Mouse (Mus musculus) MEL (cell line): ENCODE data around the gene P3h2. TPM values are rescaled to one million over a fixed set of nuclear protein-coding genes. Genes with fewer than 3 reads are reported as not detected.

Experiments
- DNase-seq: peaks from one replicate; pipeline ENCODE4 v3.0.0; 2011; ENCODE audit warnings: low read depth, low spot score
- H3K27ac ChIP-seq: 2 replicates; pipeline ENCODE4 v1.5.1; 2012; ENCODE audit warnings: low read depth, mild to moderate bottlenecking, control low read depth, low read length, moderate library complexity; ENCODE audit not compliant: control insufficient read depth
- H3K27me3 ChIP-seq, 2 experiments: fragments of 150-350 bp in 1 of 2; sonication (generic) in 1 of 2; 2 replicates each; pipeline ENCODE4 v1.6.1; 2012; ENCODE audit warnings: low read length in 2 of 2, mild to moderate bottlenecking in 2 of 2, improper control_type of control experiment in 1 of 2, moderate library complexity in 1 of 2; ENCODE audit not compliant: insufficient read depth in 2 of 2, control insufficient read depth in 1 of 2
- H3K36me3 ChIP-seq, 2 experiments: 2 replicates each; pipeline ENCODE4 v1.6.1; 2012 to 2014; ENCODE audit warnings: low read length in 2 of 2, improper control_type of control experiment in 1 of 2, inconsistent platforms in 1 of 2, mild to moderate bottlenecking in 1 of 2; ENCODE audit not compliant: insufficient read depth in 2 of 2, control insufficient read depth in 1 of 2
- H3K4me1 ChIP-seq, 2 experiments: fragments of 150-350 bp in 1 of 2; sonication (generic) in 1 of 2; 2 replicates each; pipeline ENCODE4 v1.6.1; 2012; ENCODE audit warnings: low read length in 2 of 2, improper control_type of control experiment in 1 of 2, mild to moderate bottlenecking in 1 of 2; ENCODE audit not compliant: insufficient read depth in 2 of 2, control insufficient read depth in 1 of 2
- H3K4me3 ChIP-seq, 2 experiments: fragments of 150-350 bp in 1 of 2; sonication (generic) in 1 of 2; 2 replicates each; pipeline ENCODE4 v1.5.1; 2012; ENCODE audit warnings: low read depth in 2 of 2, low read length in 2 of 2, mild to moderate bottlenecking in 2 of 2, moderate library complexity in 2 of 2, control low read depth in 1 of 2, improper control_type of control experiment in 1 of 2; ENCODE audit not compliant: control insufficient read depth in 1 of 2, insufficient read depth in 1 of 2
- H3K79me2 ChIP-seq: 2 replicates; pipeline ENCODE4 v1.6.1; 2012; ENCODE audit warnings: mild to moderate bottlenecking, low read length, moderate library complexity; ENCODE audit not compliant: control insufficient read depth, poor library complexity, insufficient read depth
- H3K9ac ChIP-seq: 2 replicates; pipeline ENCODE4 v1.6.1; 2012; ENCODE audit warnings: low read depth, mild to moderate bottlenecking, control low read depth, low read length, moderate library complexity; ENCODE audit not compliant: control insufficient read depth, poor library complexity, severe bottlenecking
- H3K9me3 ChIP-seq: fragments of 150-350 bp; sonication (generic); replicated peaks from 2 replicates; pipeline ENCODE4 v1.6.1; 2012; ENCODE audit warnings: mild to moderate bottlenecking, low read length, improper control_type of control experiment, moderate library complexity; ENCODE audit not compliant: insufficient read depth
- CHD2 ChIP-seq: IDR thresholded peaks from 2 replicates; pipeline ENCODE4 v1.6.1; 2011; ENCODE audit warnings: low read length, improper control_type of control experiment
- CTCF ChIP-seq, 3 experiments: IDR thresholded peaks in 2 of 3; conservative IDR thresholded peaks in 1 of 3; 2 replicates each; pipeline ENCODE4 v1.5.1; 2011 to 2012; ENCODE audit warnings: low read length in 3 of 3, low read depth in 2 of 3, mild to moderate bottlenecking in 2 of 3, improper control_type of control experiment in 1 of 3, inconsistent platforms in 1 of 3, mixed read lengths in 1 of 3, moderate library complexity in 1 of 3; ENCODE audit not compliant: control insufficient read depth in 1 of 3, insufficient read depth in 1 of 3, poor library complexity in 1 of 3, severe bottlenecking in 1 of 3
- E2F4 ChIP-seq: IDR thresholded peaks from 2 replicates; pipeline ENCODE4 v1.6.1; 2011; ENCODE audit warnings: low read depth, low read length, improper control_type of control experiment, borderline replicate concordance
- EP300 ChIP-seq, 2 experiments: IDR thresholded peaks; 2 replicates each; pipeline ENCODE4 v1.6.1; 2011; ENCODE audit warnings: improper control_type of control experiment in 2 of 2, low read length in 2 of 2, low read depth in 1 of 2, mild to moderate bottlenecking in 1 of 2
- ETS1 ChIP-seq: IDR thresholded peaks from 2 replicates; pipeline ENCODE4 v1.6.1; 2012; ENCODE audit warnings: low read depth, mild to moderate bottlenecking, inconsistent platforms, low read length, improper control_type of control experiment, moderate library complexity
- GATA1 ChIP-seq: IDR thresholded peaks from 2 replicates; pipeline ENCODE4 v1.6.1; 2011; ENCODE audit warnings: low read depth, low read length, improper control_type of control experiment
- HCFC1 ChIP-seq: IDR thresholded peaks from 2 replicates; pipeline ENCODE4 v1.6.1; 2012; ENCODE audit warnings: low read depth, mild to moderate bottlenecking, inconsistent platforms, low read length, improper control_type of control experiment, moderate library complexity
- JUND ChIP-seq: IDR thresholded peaks from 2 replicates; pipeline ENCODE4 v1.6.1; 2011; ENCODE audit warnings: low read depth, mild to moderate bottlenecking, improper control_type of control experiment, low read length
- KAT2A ChIP-seq: conservative IDR thresholded peaks from 2 replicates; pipeline ENCODE4 v1.6.1; 2012; ENCODE audit warnings: low read depth, low read length, improper control_type of control experiment, inconsistent platforms
- MAFK ChIP-seq: IDR thresholded peaks from 2 replicates; pipeline ENCODE4 v1.6.1; 2011; ENCODE audit warnings: low read depth, mild to moderate bottlenecking, low read length, improper control_type of control experiment, borderline replicate concordance
- MXI1 ChIP-seq: IDR thresholded peaks from 2 replicates; pipeline ENCODE4 v1.6.1; 2011; ENCODE audit warnings: mild to moderate bottlenecking, low read depth, low read length, improper control_type of control experiment
- MYC ChIP-seq: IDR thresholded peaks from 2 replicates; pipeline ENCODE4 v1.6.1; 2011; ENCODE audit warnings: low read depth, mild to moderate bottlenecking, low read length, improper control_type of control experiment, moderate library complexity
- NRF1 ChIP-seq: IDR thresholded peaks from 2 replicates; pipeline ENCODE4 v1.6.1; 2014; ENCODE audit warnings: low read depth, mild to moderate bottlenecking, inconsistent platforms, low read length, improper control_type of control experiment, moderate library complexity; ENCODE audit not compliant: poor library complexity, insufficient read depth, severe bottlenecking
- POLR2AphosphoS2 ChIP-seq: IDR thresholded peaks from 2 replicates; pipeline ENCODE4 v1.6.1; 2011; ENCODE audit warnings: low read length, improper control_type of control experiment
- RAD21 ChIP-seq: IDR thresholded peaks from 2 replicates; pipeline ENCODE4 v1.6.1; 2011; ENCODE audit warnings: mild to moderate bottlenecking, low read depth, low read length, improper control_type of control experiment
- RCOR1 ChIP-seq: IDR thresholded peaks from 2 replicates; pipeline ENCODE4 v1.6.1; 2012; ENCODE audit warnings: low read depth, mild to moderate bottlenecking, inconsistent platforms, low read length, improper control_type of control experiment
- SMC3 ChIP-seq: IDR thresholded peaks from 2 replicates; pipeline ENCODE4 v1.6.1; 2011; ENCODE audit warnings: low read depth, low read length, improper control_type of control experiment
- TBP ChIP-seq: IDR thresholded peaks from 2 replicates; pipeline ENCODE4 v1.8.0; 2011; ENCODE audit warnings: low read depth, low read length, improper control_type of control experiment
- UBTF ChIP-seq: IDR thresholded peaks from 2 replicates; pipeline ENCODE4 v1.6.1; 2012; ENCODE audit warnings: low read depth, mild to moderate bottlenecking, inconsistent platforms, low read length, improper control_type of control experiment, moderate library complexity, borderline replicate concordance; ENCODE audit not compliant: insufficient read depth
- USF1 ChIP-seq: IDR thresholded peaks from 2 replicates; pipeline ENCODE4 v1.6.1; 2014; ENCODE audit warnings: low read depth, mild to moderate bottlenecking, inconsistent platforms, low read length, improper control_type of control experiment, moderate library complexity
- USF2 ChIP-seq, 2 experiments: IDR thresholded peaks; 2 replicates each; pipeline ENCODE4 v1.6.1; 2011 to 2012; ENCODE audit warnings: improper control_type of control experiment in 2 of 2, low read length in 2 of 2, borderline replicate concordance in 1 of 2, inconsistent platforms in 1 of 2, low read depth in 1 of 2, mild to moderate bottlenecking in 1 of 2; ENCODE audit not compliant: insufficient read depth in 1 of 2
- ZC3H11A ChIP-seq: IDR thresholded peaks from 2 replicates; pipeline ENCODE4 v1.6.1; 2012; ENCODE audit warnings: low read depth, mild to moderate bottlenecking, inconsistent platforms, low read length, improper control_type of control experiment
- ZKSCAN1 ChIP-seq: IDR thresholded peaks from 2 replicates; pipeline ENCODE4 v1.6.1; 2012; ENCODE audit warnings: low read depth, mild to moderate bottlenecking, inconsistent platforms, low read length, improper control_type of control experiment, moderate library complexity
- ZMIZ1 ChIP-seq: IDR thresholded peaks from 2 replicates; pipeline ENCODE4 v1.6.1; 2012; ENCODE audit warnings: low read depth, mild to moderate bottlenecking, inconsistent platforms, low read length, improper control_type of control experiment, moderate library complexity
- ZNF384 ChIP-seq: IDR thresholded peaks from 2 replicates; pipeline ENCODE4 v1.6.1; 2012; ENCODE audit warnings: low read depth, mild to moderate bottlenecking, inconsistent platforms, low read length, improper control_type of control experiment
- polyA plus RNA-seq, 2 experiments: library from polyadenylated mRNA; stranded (reverse) in 1 of 2; unstranded in 1 of 2; fragments of >175 nt in 1 of 2; fragments of >200 nt in 1 of 2; gene quantifications; 2 replicates each; pipeline versions ENCODE4 v1.2.1 to v1.2.4; 2012; ENCODE audit warnings: low replicate concordance in 2 of 2, low read depth in 1 of 2; ENCODE audit not compliant: insufficient read length in 2 of 2, insufficient read depth in 1 of 2, missing spikeins in 1 of 2
- total RNA-seq: library from RNA; depleted of rRNA; stranded (reverse); fragments of 300-350 nt; gene quantifications from 2 replicates; pipeline ENCODE4 v1.2.3, GENCODE M21; 2012

The P3h2 gene
- total and polyA plus RNA-seq, 3 experiments: not detected

- H3K9me3 ChIP-seq: no peaks in the 10 kb centered on the region
- no peak overlapping the region for H3K4me3 ChIP-seq
- H3K27me3 ChIP-seq: no peaks in the 10 kb centered on the region
- H3K79me2 ChIP-seq: no peaks in the 10 kb centered on the region
- H3K27ac ChIP-seq: no peak overlapping the region
- TF ChIP-seq POLR2AphosphoS2 (no peak), CTCF (IDR thresholded peaks at IDR 0.05 in 2 of 3, conservative IDR thresholded peaks at IDR 0.05 in 1 of 3; ENCODE audit: control insufficient read depth in 1 of 3, insufficient read depth in 1 of 3, low read depth in 2 of 3, low read length in 3 of 3, poor library complexity in 1 of 3, severe bottlenecking in 1 of 3) (no peak), RCOR1 (no peak), USF1 (no peak), MAFK (no peak), ZKSCAN1 (no peak), HCFC1 (no peak), EP300 (IDR thresholded peaks at IDR 0.05; ENCODE audit: low read depth in 1 of 2, low read length in 2 of 2) (no peak), ZC3H11A (no peak), SMC3 (no peak)
- no peaks in the 10 kb centered on the region for H3K36me3 ChIP-seq
- no peak overlapping the region for H3K9ac ChIP-seq
- H3K4me1 ChIP-seq: no peaks in the 10 kb centered on the region
- no peak for DNase-seq
Measured at GRCm38 (mm10) chr16:26078923-26079351, 26.6 kb downstream of the P3h2 start.

- no peak overlapping the region for H3K27ac ChIP-seq
- no peaks in the 10 kb centered on the region for H3K27me3 ChIP-seq
- no peak overlapping the region for H3K9ac ChIP-seq
- DNase-seq: no peak
- no peak for TF ChIP-seq MXI1
- no peaks in the 10 kb centered on the region for H3K36me3 ChIP-seq
- H3K79me2 ChIP-seq: no peaks in the 10 kb centered on the region
- no peaks in the 10 kb centered on the region for H3K4me1 ChIP-seq
- no peak overlapping the region for H3K4me3 ChIP-seq
- H3K9me3 ChIP-seq: no peaks in the 10 kb centered on the region
Measured at GRCm38 (mm10) chr16:26078100-26078422, 27.5 kb downstream of the P3h2 start.

- Histone ChIP-seq H3K36me3 (no peaks in the 10 kb centered on the region), H3K27me3 (no peaks in the 10 kb centered on the region), H3K9me3 (no peaks in the 10 kb centered on the region), H3K79me2 (no peaks in the 10 kb centered on the region), H3K4me3 (no peak overlapping the region), H3K4me1 (no peaks in the 10 kb centered on the region), H3K27ac (no peak overlapping the region), H3K9ac (no peak overlapping the region)
- no peak for DNase-seq
- no peak for TF ChIP-seq RAD21
- no peak for TF ChIP-seq E2F4
- no peak for TF ChIP-seq GATA1
- no peak for TF ChIP-seq UBTF
- TF ChIP-seq MXI1: no peak
- TF ChIP-seq USF1: no peak
- TF ChIP-seq TBP: no peak
- TF ChIP-seq USF2 (IDR thresholded peaks at IDR 0.05; ENCODE audit: borderline replicate concordance in 1 of 2, insufficient read depth in 1 of 2, low read depth in 1 of 2, low read length in 2 of 2): no peak
- no peak for TF ChIP-seq NRF1
- TF ChIP-seq ZMIZ1: no peak
- TF ChIP-seq MAFK: no peak
- no peak for TF ChIP-seq CHD2
- TF ChIP-seq MYC: no peak
- no peak for TF ChIP-seq JUND
- TF ChIP-seq ZNF384: no peak
- TF ChIP-seq KAT2A: no peak
- no peak for TF ChIP-seq HCFC1
- TF ChIP-seq ETS1: no peak
Measured at GRCm38 (mm10) chr16:26077246-26078099, 28.1 kb downstream of the P3h2 start.
